Mouse (Mus musculus): ENCODE data around the gene Zdhhc18. TPM values are rescaled to one million over a fixed set of nuclear protein-coding genes. Genes with fewer than 3 reads are reported as not detected.

Gene Zdhhc18
- total RNA-seq, 2 experiments from 2014 or later, result 33.2 to 36.8 TPM

DNA sequence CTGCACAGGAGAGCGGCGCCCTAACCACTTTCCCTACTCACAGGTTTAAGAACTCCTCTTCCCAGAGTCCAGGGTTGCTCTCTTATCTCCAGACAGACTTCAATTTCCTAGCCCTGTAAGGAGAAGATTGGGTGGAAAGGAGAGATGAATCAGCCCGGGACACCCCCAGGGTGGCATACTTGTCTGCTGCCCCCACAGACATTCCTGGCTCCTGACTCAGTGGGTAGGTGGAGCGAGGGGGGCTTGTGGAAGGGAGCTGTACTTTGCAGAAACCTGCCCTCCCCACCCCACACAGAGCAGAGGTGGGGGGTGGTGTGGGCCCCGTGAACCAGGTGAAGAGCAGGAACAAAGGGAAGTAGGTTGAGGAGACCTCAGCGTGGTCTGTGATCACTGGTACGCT lies 54.4 kb downstream of the Zdhhc18 start:
- Histone ChIP-seq H3K4me3 (no peak overlapping the region), H3K27ac (no peak overlapping the region)
- peak; percentile 53 to 57 for DNase-seq (ENCODE audit: extremely low spot score in 1 of 2, low spot score in 2 of 2)
- intact Hi-C loops (cut with DNase I), result loop anchor here (10.0 kb wide), 1 partner anchor 159 kb away; the partner anchor contains the start of gene Arid1a
- no peak for TF ChIP-seq CTCF (IDR thresholded peaks at IDR 0.05)

DNA sequence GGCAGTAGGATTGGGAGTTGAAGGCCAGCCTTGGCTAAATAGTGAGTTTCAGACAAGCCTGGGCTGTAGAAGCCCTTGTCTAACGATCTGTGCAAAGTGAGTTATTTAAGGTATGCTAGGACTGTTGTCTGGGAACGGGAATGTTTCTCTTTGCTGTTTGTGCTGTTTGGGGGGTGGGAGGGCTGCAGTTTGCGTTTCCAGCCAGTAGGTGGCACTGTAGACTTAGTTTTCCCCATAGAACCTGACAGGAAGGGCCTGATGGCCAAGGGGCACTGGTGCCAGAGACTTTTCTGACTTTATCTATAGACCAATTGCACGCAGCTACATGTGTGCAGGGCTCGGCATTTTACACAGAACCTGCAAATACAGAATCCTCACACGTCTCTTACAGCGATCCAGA lies 57.4 kb downstream of the Zdhhc18 start:
- DNase-seq (ENCODE audit: extremely low spot score in 1 of 2, low spot score in 2 of 2), result peak; percentile 45 to 70
- intact Hi-C loops (cut with DNase I), result loop anchor here (1.0 to 10.0 kb wide), 3 partner anchors 58 to 236 kb away; partner anchors contain the start of genes Arid1a and Zdhhc18
- Histone ChIP-seq H3K27ac (no peak overlapping the region), H3K4me3 (no peak overlapping the region)
- peak; percentile 89 for TF ChIP-seq CTCF (IDR thresholded peaks at IDR 0.05)

DNA sequence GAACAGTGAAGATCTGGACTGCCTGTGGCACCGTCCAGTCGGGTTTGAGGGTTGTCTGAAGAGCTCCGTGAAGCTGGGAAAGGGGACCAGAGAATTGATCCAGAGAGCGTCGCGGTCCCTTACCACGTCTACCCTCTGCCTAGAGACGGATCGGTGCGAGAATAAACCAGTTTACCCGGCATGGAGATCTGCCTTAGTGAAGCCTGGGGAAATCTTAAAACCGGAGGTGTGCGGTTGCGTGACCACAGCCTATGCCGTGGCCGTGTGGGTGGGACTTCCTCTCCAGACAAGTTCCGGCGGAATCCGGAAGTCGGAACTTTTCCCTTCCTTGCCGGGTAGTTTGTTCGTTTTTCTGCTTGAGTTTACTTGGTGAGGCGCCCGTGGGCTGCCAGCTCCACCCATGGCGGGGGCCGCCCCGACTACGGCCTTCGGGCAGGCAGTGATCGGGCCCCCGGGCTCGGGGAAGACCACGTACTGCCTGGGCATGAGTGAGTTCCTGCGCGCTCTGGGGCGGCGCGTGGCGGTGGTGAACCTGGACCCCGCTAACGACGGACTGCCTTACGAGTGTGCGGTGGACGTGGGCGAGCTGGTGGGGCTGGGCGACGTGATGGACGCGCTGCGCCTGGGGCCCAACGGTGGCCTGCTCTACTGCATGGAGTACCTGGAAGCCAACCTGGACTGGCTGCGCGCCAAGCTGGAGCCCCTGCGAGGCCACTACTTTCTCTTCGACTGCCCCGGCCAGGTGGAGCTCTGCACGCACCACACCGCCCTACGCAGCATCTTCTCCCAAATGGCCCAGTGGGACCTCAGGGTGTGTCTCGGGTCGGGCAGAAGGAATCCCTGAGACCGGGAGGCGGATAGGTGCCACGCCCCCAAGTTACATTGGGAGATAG lies 65.6 kb downstream of the Zdhhc18 start, which contains the start of gene Gpn2:
Gene Gpn2, plus strand, starts transcription at position 304 of the 893 bp plus-strand sequence.
- Histone ChIP-seq H3K27ac (peak within 1 kb of the TSS; percentile 92), H3K4me3 (peak within 1 kb of the TSS; percentile 72)
- DNase-seq (ENCODE audit: extremely low spot score in 1 of 2, low spot score in 2 of 2), result peak; percentile 79
- TF ChIP-seq CTCF (IDR thresholded peaks at IDR 0.05), result no peak
- intact Hi-C loops (cut with DNase I), result no loop called here

DNA sequence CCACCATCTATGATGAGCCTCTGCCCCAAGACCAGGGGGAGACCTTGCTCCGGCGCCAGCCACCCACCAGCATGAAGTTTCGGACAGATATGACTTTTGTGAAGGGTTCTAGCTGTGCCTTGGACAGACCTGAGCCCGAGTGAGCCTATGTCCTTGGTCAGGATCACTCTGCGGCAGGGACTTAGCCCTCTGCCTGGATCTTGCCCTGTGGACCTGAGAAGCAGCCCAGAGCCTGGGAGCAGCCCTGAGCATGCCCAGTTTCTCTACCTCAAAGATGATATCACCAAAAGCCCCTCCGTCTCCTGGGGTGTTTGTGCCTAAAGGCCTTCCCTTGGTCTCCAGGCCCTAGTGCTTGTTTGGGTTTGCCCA lies 66.3 kb downstream of the Zdhhc18 start:
- intact Hi-C loops (cut with DNase I), result no loop called here
- peak overlapping the region; percentile 92 for H3K27ac ChIP-seq
- peak overlapping the region; percentile 72 for H3K4me3 ChIP-seq
- DNase-seq (ENCODE audit: extremely low spot score in 1 of 2, low spot score in 2 of 2), result no peak
- TF ChIP-seq CTCF (IDR thresholded peaks at IDR 0.05), result no peak

DNA sequence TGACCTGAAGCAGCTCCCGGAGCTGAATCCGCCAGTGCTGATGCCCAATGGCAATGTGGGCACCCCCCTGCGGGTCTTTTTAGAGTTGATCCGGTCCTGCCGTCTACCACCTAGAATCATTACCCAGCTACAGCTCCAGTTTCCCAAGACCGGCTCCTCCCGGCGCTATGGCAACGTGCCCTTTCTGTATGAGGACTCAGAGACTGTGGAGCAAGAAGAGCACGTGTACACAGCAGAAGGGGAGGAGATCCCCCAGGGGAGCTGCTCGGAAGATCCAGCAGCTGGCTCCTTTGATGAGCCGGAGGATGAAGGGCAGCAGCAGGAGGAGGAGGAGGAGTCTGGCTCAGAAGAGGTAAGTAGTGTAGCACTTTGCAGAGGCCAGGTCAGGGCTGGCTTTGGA lies 72.0 kb downstream of the Zdhhc18 start:
- Histone ChIP-seq H3K27ac (no peak overlapping the region), H3K4me3 (no peak overlapping the region)
- no peak for TF ChIP-seq CTCF (IDR thresholded peaks at IDR 0.05)
- DNase-seq (ENCODE audit: extremely low spot score in 1 of 2, low spot score in 2 of 2), result no peak
- intact Hi-C loops (cut with DNase I), result no loop called here

DNA sequence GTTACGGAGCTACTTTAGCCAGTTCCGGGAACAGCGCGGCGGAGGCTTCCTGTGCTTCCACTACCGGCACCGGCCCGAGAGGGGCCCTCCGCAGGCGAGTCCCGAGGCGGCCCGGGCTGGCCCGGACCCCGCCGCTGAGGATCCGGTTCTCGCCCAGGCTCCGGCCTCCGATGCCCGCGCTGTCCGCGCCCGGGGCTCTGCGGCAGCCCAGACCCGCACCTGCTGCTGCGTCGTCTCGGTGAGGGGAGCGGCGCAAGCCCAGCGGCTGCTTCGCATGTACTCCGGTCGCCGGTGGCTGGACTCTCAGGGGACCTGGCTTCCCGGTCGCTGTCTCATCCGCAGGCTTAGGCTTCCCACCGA lies 75.1 kb downstream of the Zdhhc18 start:
- no peak for TF ChIP-seq CTCF (IDR thresholded peaks at IDR 0.05)
- peak overlapping the region; percentile 58 for H3K27ac ChIP-seq
- intact Hi-C loops (cut with DNase I), result no loop called here
- no peak for DNase-seq (ENCODE audit: extremely low spot score in 1 of 2, low spot score in 2 of 2)
- H3K4me3 ChIP-seq, result peak overlapping the region; percentile 60

DNA sequence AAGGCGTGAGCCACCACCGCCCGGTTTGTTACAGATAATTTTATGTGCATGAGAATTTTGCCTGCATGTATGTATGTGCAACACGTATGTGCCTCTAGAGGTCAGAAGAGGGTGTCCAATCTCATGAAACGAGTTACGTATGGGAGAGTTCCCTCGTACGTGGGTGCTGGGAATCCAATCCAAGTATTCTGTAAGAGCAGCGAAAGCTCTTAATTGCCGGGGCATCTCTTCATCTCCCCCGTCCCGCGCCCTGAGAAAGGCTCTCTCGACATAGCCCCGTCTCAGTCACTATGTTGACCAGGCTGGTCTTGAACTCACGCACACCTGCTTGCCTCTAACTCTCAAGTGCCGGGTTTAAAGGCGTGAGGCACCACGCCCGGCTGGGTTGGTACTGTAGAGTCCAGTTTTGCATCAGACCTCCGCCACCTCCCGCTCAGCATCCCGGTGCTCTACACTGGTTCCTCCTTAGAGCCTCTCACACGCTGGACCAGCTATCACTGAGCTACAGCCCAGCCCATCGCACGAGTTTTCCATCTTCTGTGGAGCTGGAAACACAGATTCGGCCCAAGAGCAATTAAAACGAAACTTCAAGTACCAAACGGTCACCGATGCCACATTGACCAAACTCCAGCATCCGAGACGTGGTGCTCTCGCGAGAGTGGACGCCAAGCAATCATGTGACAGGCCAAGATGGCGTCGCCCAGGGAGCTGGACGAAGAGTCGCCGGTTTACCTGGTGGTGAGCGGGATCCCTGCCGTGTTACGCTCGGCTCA lies 75.7 kb downstream of the Zdhhc18 start, which contains the start of gene Gpatch3:
Gene Gpatch3, plus strand, starts transcription at position 676 of the 773 bp plus-strand sequence.
- peak within 1 kb of the TSS; percentile 60 for H3K4me3 ChIP-seq
- peak; percentile 23; the same call in 1 of the 2 replicates for TF ChIP-seq CTCF (IDR thresholded peaks at IDR 0.05)
- intact Hi-C loops (cut with DNase I), result no loop called here

DNA sequence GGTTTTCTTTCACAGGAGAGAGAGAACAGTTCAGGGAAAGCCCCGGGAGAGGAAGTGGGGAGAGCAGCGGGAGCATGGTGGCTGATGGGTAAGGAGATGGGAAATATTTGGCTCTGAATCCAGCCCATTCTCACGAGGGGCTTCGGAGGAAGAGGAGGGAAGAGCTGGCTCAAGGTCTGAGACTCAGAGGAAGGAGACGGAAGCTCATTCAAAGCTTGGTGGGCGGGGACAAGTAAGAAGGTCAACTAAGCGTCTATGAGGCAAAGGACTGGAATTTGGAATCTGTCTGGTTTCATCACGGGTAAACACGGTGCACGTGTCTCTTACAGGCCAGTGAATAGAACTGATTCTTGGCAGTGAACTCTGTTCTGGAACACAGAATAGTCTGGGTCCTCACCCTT lies 79.9 kb downstream of the Zdhhc18 start:
- intact Hi-C loops (cut with DNase I), result no loop called here
- no peak for DNase-seq (ENCODE audit: extremely low spot score in 1 of 2, low spot score in 2 of 2)
- no peak for TF ChIP-seq CTCF (IDR thresholded peaks at IDR 0.05)
- no peak overlapping the region for H3K27ac ChIP-seq
- H3K4me3 ChIP-seq, result no peak overlapping the region

More for the DNA sequence above, 75.7 kb downstream of the Zdhhc18 start, which contains the start of gene Gpatch3:
- DNase-seq (ENCODE audit: extremely low spot score in 1 of 2, low spot score in 2 of 2), result peak; percentile 89
- H3K27ac ChIP-seq, result peak within 1 kb of the TSS; percentile 58

DNA sequence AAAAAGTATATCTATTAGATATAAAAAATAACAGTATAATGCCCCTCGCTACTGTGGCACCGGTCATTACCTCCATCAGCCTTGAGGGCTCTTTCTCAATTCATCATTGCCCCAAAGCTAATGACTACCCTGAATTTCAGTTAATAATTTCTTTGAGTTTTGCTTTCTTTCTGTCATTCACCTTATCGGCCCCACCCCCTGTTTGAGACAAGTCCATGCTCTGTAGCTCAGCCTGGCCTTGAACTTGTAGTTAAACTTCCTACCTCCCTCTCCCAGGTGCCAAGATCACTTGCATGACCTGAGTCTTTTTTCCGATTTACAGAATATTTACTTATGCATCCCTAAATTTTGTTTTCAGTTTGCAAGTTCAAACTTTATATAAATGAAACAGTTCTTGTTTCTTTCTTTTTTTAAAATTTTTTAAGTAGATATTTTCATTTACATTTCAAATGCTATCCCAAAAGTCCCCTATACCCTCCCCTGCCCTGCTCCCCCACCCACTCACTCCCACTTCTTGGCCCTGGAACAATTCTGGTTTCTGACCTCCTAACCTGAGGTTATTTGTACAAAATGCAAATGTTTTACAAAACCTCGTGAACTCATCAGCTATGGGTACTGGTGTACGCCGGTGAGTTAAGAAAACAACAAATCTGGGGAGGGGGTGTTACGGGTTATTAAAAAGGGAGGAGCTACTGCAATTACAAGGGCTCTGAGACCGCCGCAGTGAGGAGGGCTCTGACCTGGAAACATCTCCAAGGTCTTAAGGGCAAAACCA lies 80.5 kb downstream of the Zdhhc18 start:
- intact Hi-C loops (cut with DNase I), result no loop called here
- DNase-seq (ENCODE audit: extremely low spot score in 1 of 2, low spot score in 2 of 2), result no peak
- H3K27ac ChIP-seq, result no peak overlapping the region
- H3K4me3 ChIP-seq, result no peak overlapping the region
- no peak for TF ChIP-seq CTCF (IDR thresholded peaks at IDR 0.05)

DNA sequence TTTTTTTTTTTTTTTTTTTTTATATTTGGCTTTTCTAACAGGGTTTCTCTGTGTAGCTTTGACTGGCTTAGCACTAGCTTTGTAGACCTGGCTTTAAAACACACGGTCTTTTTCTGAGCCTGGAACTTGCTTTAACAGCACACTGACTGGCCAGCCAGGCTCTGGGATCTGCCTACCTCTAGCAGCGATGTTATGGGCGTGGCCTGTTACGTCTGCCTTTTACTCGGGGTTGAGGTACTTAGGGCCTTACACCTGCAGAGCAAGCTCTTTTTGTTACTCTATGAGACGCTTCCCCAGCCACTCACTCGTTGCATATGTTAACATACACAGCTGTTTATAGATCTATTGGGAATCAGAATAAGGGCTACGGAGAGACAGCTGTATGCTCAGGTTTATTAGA lies 82.7 kb downstream of the Zdhhc18 start:
- Histone ChIP-seq H3K27ac (no peak overlapping the region), H3K4me3 (no peak overlapping the region)
- intact Hi-C loops (cut with DNase I), result no loop called here
- DNase-seq (ENCODE audit: extremely low spot score in 1 of 2, low spot score in 2 of 2), result no peak
- TF ChIP-seq CTCF (IDR thresholded peaks at IDR 0.05), result no peak

DNA sequence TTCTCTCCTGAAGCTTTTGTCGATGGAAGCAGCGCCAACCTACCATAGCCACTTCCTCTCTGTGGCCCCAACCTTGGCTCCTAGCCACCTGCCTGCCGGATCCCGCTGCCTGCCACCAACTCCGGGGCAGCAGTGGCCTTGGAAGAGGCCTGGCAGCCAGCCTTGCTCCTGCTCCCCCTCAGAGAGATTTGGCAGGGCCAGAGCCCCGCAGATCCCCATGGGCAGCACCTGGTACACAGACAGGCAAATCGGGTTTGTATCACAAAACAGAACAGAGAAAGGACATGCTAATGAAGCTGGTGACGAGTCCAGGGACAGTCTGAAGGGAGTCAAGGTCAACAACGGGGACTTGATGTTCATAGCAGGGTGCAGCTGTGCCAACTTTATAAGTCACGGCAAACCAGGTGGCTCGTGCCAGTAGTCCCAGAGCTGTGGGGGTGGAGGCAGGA lies 86.8 kb downstream of the Zdhhc18 start:
- DNase-seq (ENCODE audit: extremely low spot score in 1 of 2, low spot score in 2 of 2), result no peak
- intact Hi-C loops (cut with DNase I), result no loop called here

More for the DNA sequence above, 86.8 kb downstream of the Zdhhc18 start:
- Histone ChIP-seq H3K4me3 (no peak overlapping the region), H3K27ac (no peak overlapping the region)
- TF ChIP-seq CTCF (IDR thresholded peaks at IDR 0.05), result no peak
